Mouse (Mus musculus) intestine, embryonic 14.5 days (tissue): ENCODE data around the gene Tmem129. TPM values are rescaled to one million over a fixed set of nuclear protein-coding genes. Genes with fewer than 3 reads are reported as not detected.

Experiments
- polyA plus RNA-seq: library from polyadenylated mRNA; unstranded; fragments of >200 nt; fragmentation: Nextera tagmentation; extraction: Ambion mirVana; gene quantifications from 2 replicates; pipeline ENCODE4 v1.2.1, GENCODE M21; 2014

The Tmem129 gene
- polyA plus RNA-seq, 1 experiment from 2014 or later = 39.3 TPM

Other genes starting within 250 kb of the Tmem129 start
- gene Nkx1-1, start 224.4 kb downstream of the Tmem129 start, polyA plus RNA-seq = not detected in 2 replicates
- 67.4 and 69.8 TPM in 2 replicates for gene Fam53a, start 28.8 kb downstream of the Tmem129 start, polyA plus RNA-seq
- 0.27 and 0.46 TPM in 2 replicates for gene Gm9903, start 28.5 kb downstream of the Tmem129 start, polyA plus RNA-seq
- gene Slbp, start 5.8 kb downstream of the Tmem129 start, polyA plus RNA-seq = 214 and 230 TPM in 2 replicates
- 174 and 191 TPM in 2 replicates for gene Tacc3, start 288 bp downstream of the Tmem129 start, polyA plus RNA-seq
- 11.1 and 13.7 TPM in 2 replicates for gene Fgfr3, start 63.3 kb upstream of the Tmem129 start, polyA plus RNA-seq
- 39.8 and 43.8 TPM in 2 replicates for gene Letm1, start 124.4 kb upstream of the Tmem129 start, polyA plus RNA-seq
- gene Nsd2, start 162.3 kb upstream of the Tmem129 start, polyA plus RNA-seq = 56.7 and 59.2 TPM in 2 replicates